Mouse (Mus musculus): ENCODE measurements around the gene Kcnj9. TPM values are rescaled to one million over a fixed set of nuclear protein-coding genes. Genes with fewer than 3 reads are reported as not detected.

Gene Kcnj9
- total RNA-seq, 2 experiments from 2014 or later = not detected

GRCm38 (mm10) chr1:172297611-172298537, 31.2 kb downstream of the Kcnj9 start, which contains the start of gene Atp1a2:
Gene Atp1a2 (minus strand): TSS chr1:172298064.
- no peak for ATAC-seq (replicated peaks; ENCODE audit: low FRiP score, low TSS enrichment, poor library complexity, severe bottlenecking)

DNA sequence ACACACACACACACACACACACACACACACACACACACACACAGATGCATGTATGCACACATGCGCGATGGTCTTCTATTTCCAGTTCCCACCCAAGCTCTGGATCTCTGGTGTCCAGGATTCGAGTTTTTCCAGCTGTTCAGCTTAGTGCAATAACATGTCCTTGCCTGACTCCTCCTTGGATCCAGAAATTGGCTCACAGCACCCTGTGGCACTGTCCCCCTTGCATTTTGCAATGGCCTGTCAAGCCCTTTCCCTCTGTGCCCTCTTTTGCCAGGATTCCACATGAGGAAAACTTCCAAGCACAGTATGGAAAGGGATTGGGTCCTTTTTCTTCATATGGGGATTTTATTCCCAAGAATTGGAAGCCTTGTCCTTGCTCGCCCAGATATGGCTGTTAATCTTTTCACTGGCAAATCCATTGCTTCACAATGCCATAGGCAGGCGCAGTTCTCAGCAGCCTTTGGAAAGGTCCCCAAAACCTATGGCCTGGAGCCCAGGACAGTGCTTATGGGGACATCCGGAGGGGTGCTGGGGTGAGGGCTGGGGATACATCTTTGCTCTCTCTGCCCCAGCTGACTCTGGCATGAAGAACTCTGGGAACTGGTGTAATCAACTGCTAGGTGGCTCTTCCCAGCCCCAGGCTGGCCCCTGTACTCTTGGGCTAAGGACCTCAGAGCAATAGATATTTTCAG, 32.2 kb downstream of the Kcnj9 start:
- ATAC-seq (replicated peaks; ENCODE audit: low FRiP score, low TSS enrichment, poor library complexity, severe bottlenecking) = no peak

GRCm38 (mm10) chr1:172295751-172296197, 33.3 kb downstream of the Kcnj9 start:
- ATAC-seq (replicated peaks; ENCODE audit: low FRiP score, low TSS enrichment, poor library complexity, severe bottlenecking) = no peak

- ATAC-seq (replicated peaks; ENCODE audit: low FRiP score, low TSS enrichment, poor library complexity, severe bottlenecking) = no peak
Measured at GRCm38 (mm10) chr1:172293449-172293848, 35.7 kb downstream of the Kcnj9 start.

DNA sequence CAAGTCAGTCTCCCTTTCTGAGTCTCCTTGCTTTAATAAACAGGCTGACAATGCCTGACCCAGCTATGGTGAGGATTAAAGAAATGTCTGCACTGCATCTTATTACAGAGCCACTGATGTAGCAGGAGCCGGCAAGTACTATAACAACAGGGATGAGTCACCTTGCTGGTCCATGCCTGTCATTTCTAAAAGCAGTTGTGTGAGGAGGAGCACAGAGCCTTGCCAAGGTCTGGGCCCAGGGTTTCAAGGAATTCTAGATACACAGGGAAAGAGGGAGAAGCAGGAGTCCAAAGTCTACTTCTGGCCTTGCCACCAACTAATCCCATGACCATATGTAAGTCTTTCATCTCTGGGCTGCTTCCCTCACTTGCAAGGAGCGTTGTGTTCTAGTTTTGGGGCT, 36.2 kb downstream of the Kcnj9 start:
- no peak for ATAC-seq (replicated peaks; ENCODE audit: low FRiP score, low TSS enrichment, poor library complexity, severe bottlenecking)

DNA sequence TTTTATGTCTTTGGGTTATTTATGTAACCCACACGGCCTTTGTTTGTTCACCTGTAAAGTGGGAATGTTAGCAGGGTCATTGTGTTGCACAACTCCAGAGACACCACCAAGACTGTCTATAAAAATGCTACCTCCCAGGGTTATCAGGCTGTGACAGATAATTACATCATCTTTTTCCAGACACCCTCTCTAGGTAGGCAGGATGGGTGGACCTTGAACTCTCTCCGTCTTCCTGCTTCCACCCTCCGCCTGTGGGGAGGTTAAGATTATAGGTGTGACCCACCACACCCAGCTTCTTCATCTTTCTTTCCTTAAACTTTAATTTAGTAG, 39.5 kb downstream of the Kcnj9 start:
- no peak for ATAC-seq (replicated peaks; ENCODE audit: low FRiP score, low TSS enrichment, poor library complexity, severe bottlenecking)

DNA sequence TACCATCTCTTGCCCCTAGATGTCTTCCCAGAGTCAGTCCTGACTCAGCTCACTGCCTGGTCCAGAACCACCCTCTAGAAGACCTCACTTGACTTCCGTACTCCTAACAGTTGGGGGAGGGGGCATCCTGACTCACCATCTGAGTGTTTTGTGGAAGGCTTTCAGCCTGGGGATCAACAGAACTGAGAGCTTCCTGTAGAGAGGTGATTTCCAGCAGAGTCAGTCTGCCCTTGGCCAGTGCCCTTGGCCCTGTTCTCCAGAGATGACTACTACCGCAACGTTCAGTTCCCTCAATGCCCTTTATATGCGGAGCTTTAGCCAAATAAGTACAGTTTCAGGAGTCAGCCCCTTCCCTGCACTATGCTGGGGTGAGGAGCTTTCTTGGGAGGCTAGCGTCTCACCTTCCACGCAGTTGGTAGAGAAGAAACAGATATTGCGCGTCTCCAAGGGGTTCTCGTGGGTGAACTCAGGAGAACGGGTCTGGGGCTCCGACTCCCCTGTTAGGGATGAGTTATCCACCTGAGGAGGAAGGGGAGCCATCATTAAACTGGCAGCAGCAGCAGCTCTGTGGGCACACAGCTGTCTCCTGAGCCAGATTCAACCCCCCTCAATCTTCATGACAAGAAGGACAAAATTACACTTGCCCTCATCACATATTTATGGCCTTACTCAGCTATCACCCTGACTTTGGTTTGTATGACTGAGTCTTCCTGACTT, 40.1 kb downstream of the Kcnj9 start:
- no peak for ATAC-seq (replicated peaks; ENCODE audit: low FRiP score, low TSS enrichment, poor library complexity, severe bottlenecking)

- no peak for ATAC-seq (replicated peaks; ENCODE audit: low FRiP score, low TSS enrichment, poor library complexity, severe bottlenecking)
Measured at GRCm38 (mm10) chr1:172286740-172287139, 42.4 kb downstream of the Kcnj9 start.

- ATAC-seq (replicated peaks; ENCODE audit: low FRiP score, low TSS enrichment, poor library complexity, severe bottlenecking) = no peak
Measured at GRCm38 (mm10) chr1:172284221-172284620, 44.9 kb downstream of the Kcnj9 start.

DNA sequence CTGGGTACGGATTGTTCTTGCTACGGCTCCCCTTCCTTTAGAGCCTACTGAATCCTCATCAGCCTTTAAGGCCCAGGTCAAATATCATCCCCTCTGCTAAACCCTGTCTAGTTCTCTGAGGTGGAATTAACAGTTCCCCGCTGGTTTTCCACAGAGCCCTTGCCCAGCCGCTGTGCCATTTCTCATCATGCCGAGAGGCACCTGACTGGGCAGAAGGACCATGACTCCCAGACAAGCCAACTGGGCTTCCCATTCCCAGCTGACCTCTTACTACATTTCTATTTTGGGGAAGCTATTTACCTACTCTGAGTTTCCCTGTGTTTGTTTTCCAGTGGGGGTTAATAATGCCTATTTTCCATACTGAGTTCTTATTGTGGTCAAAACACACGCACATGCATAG, 46.0 kb downstream of the Kcnj9 start:
- no peak for ATAC-seq (replicated peaks; ENCODE audit: low FRiP score, low TSS enrichment, poor library complexity, severe bottlenecking)

DNA sequence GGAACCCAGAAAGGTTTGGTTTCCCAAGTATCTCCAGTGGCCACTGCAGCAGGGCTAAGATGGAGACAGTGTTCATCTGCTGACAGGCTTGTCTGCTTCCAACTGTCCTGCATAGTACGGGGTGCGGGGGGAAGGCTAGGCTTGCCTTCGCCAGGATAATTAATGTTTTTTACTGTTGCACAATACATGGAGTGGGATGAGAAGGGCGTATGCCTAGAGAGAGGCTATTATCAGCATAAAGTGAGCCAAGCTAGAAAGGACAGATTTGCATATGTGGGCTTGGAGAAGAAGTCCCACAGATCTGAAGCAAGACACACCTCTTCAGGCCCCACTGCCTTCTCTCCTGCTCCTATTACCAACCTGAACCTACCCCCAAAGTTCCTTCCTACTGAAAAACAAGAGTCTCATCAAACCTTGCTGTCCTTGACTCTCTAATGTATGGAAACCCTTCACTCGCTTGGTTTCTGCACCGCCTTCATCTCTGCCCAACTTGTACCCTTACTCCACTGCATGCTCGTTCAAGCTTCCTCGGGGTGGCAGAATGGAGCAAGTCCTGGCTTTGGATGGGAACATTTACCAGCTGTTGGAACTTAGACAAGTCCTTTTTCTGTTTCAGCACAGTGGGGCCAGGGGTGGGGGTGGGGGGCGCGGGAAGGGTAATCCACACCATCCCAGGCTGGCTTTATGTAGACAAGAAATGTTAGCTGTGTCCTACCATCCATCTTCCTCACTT, 47.4 kb downstream of the Kcnj9 start:
- no peak for ATAC-seq (replicated peaks; ENCODE audit: low FRiP score, low TSS enrichment, poor library complexity, severe bottlenecking)

DNA sequence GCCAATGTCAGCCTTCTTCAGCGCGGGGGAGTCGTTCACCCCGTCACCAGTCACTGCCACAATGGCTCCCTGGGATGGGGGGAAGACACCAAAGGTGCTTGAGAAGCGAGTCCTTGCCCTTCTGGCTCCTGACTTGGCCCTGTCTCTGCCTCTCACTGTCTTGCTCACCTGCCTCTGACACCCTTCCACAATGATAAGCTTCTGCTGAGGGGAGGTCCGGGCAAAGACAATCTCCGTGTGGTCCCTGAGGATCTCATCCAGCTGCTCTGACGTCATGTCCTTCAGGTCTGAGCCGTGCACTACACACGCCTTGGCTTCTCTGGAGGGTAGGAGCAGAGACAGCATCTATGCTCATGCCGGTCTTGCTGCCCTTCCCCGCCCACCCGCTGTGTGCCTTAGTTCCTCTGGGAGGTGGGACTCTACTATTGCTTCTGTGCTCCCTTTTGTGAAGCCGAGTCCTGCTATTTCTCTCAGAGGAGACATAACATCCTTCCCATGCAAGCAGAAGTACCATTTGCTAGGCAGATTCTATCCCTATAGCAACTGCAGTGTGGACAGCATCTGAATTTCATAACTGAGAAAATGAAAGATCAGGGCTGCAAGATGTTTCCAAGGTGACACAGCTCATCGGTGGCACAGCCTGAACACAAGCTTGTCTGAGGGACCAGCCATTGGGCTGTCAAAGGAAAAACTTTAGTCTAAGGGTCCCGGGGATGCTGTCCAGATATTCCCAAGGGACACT, 49.2 kb downstream of the Kcnj9 start:
- no peak for ATAC-seq (replicated peaks; ENCODE audit: low FRiP score, low TSS enrichment, poor library complexity, severe bottlenecking)

DNA sequence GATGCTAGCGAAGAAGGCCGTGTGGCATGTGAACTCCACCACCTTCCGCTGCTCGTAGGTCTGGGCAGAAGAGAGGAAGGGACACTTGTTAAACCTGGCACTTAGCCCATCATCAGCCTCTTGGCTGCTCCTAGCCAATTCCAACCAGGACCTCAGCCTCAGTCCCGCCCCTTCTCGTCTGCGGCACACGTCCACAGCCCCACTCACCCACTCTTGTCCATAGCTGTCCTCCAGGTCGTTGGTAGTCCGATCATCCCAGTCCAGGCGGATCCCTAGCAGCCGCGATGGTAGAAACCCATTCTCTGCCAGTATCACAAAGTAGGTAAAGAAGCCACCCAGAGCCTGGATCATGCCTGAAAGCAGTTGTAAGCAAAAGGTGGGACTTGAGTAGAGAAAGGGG, 50.8 kb downstream of the Kcnj9 start:
- no peak for ATAC-seq (replicated peaks; ENCODE audit: low FRiP score, low TSS enrichment, poor library complexity, severe bottlenecking)

DNA sequence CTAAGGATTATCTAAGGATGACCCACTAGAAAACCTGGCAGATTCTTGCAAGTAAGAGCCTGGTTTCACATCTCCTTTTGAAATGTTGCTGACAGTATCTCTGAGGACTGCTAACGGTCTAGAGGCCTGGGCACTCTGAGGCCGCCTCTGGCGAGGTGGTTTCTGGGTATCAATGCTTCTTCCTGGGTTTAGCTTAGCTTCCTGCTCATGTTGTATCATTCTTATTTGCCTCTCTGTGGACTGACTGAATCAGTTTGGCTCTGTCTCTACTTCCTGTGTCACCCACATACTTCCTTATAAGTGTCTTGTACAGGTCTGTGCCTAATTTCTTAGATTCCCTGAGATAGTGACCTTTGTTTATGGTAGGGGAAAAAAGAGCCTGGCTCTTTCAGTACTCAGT, 51.9 kb downstream of the Kcnj9 start:
- ATAC-seq (replicated peaks; ENCODE audit: low FRiP score, low TSS enrichment, poor library complexity, severe bottlenecking) = no peak

GRCm38 (mm10) chr1:172274547-172274946, 54.6 kb downstream of the Kcnj9 start:
- no peak for ATAC-seq (replicated peaks; ENCODE audit: low FRiP score, low TSS enrichment, poor library complexity, severe bottlenecking)

GRCm38 (mm10) chr1:172274116-172274515, 55.0 kb downstream of the Kcnj9 start:
- no peak for ATAC-seq (replicated peaks; ENCODE audit: low FRiP score, low TSS enrichment, poor library complexity, severe bottlenecking)

GRCm38 (mm10) chr1:172273386-172273785, 55.7 kb downstream of the Kcnj9 start:
- no peak for ATAC-seq (replicated peaks; ENCODE audit: low FRiP score, low TSS enrichment, poor library complexity, severe bottlenecking)

GRCm38 (mm10) chr1:172271765-172272164, 57.4 kb downstream of the Kcnj9 start:
- ATAC-seq (replicated peaks; ENCODE audit: low FRiP score, low TSS enrichment, poor library complexity, severe bottlenecking) = 0 out of 2 replicates have a peak, but pooled peaks have one; percentile 30

GRCm38 (mm10) chr1:172271208-172271607, 57.9 kb downstream of the Kcnj9 start:
- ATAC-seq (replicated peaks; ENCODE audit: low FRiP score, low TSS enrichment, poor library complexity, severe bottlenecking) = no peak

All from megakaryocyte-erythroid progenitor cell, adult 5-6 weeks (primary cell).